Mouse (Mus musculus) heart, embryonic 11.5 days (tissue): ENCODE results near the gene Afap1l2. TPM values are rescaled to one million over a fixed set of nuclear protein-coding genes. Genes with fewer than 3 reads are reported as not detected.
A peak's percentile ranks its signal among the peaks of the same experiment; 100 is the strongest.

Experiments used
- ATAC-seq: fragments of 200-750 bp; cut with Nextera tagmentation; replicated peaks from 2 replicates; pipeline ENCODE4 v1.8.0; 2017; ENCODE audit warnings: moderate library complexity; ENCODE audit not compliant: insufficient number of reproducible peaks, low FRiP score, low TSS enrichment
- H3K27ac ChIP-seq: fragments of 300-500 bp; sonication (generic); 2 replicates; pipeline ENCODE4 v1.5.1; 2014; ENCODE audit warnings: mild to moderate bottlenecking, low read depth, low read length
- H3K27me3 ChIP-seq: fragments of 300-500 bp; sonication (generic); 2 replicates; pipeline ENCODE4 v1.6.1; 2014; ENCODE audit warnings: mild to moderate bottlenecking, low read length, mixed read lengths; ENCODE audit not compliant: control insufficient read depth, insufficient read depth
- H3K36me3 ChIP-seq: fragments of 300-500 bp; sonication (generic); 2 replicates; pipeline ENCODE4 v1.6.1; 2014; ENCODE audit warnings: mild to moderate bottlenecking, low read length, moderate library complexity, mixed read lengths; ENCODE audit not compliant: control insufficient read depth, insufficient read depth
- H3K4me1 ChIP-seq: fragments of 300-500 bp; sonication (generic); 2 replicates; pipeline ENCODE4 v1.6.1; 2014; ENCODE audit warnings: low read length; ENCODE audit not compliant: control insufficient read depth, insufficient read depth
- H3K4me2 ChIP-seq: fragments of 300-500 bp; sonication (generic); 2 replicates; pipeline ENCODE4 v1.6.1; 2014; ENCODE audit warnings: mild to moderate bottlenecking, moderate library complexity
- H3K4me3 ChIP-seq: fragments of 300-500 bp; sonication (generic); 2 replicates; pipeline ENCODE4 v1.5.1; 2014; ENCODE audit warnings: low read depth, low read length
- H3K9ac ChIP-seq: fragments of 300-500 bp; sonication (generic); 2 replicates; pipeline ENCODE4 v1.6.1; 2014; ENCODE audit warnings: mild to moderate bottlenecking, low read depth, low read length, moderate library complexity
- H3K9me3 ChIP-seq: fragments of 300-500 bp; sonication (generic); replicated peaks from 2 replicates; pipeline ENCODE4 v1.6.1; 2016; ENCODE audit warnings: low read length; ENCODE audit not compliant: control insufficient read depth
- WGBS: fragments of 180-500 bp; shearing (Covaris S2); extraction: QIAGEN DNeasy Blood & Tissue Kit; methylation state at CpG from one replicate; pipeline ENCODE4 v1.1.7; 2014; ENCODE audit not compliant: insufficient replicate concordance; 5-methylcytosine and 5-hydroxymethylcytosine counted together
- polyA plus RNA-seq: library from polyadenylated mRNA; unstranded; fragments of >200 nt; fragmentation: Nextera tagmentation; extraction: Ambion mirVana; gene quantifications from 2 replicates; pipeline ENCODE4 v1.2.1, GENCODE M21; 2014

Afap1l2 gene
- polyA plus RNA-seq, 1 experiment from 2014 or later, result 1.3 TPM

GRCm38 (mm10) chr19:56935777-56936176 lies 72.3 kb downstream of the Afap1l2 start:
- no peak overlapping the region for H3K4me2 ChIP-seq
- H3K9me3 ChIP-seq, result no peaks in the 10 kb centered on the region
- H3K27ac ChIP-seq, result no peak overlapping the region
- H3K4me3 ChIP-seq, result no peak overlapping the region
- H3K9ac ChIP-seq, result no peak overlapping the region
- no peaks in the 10 kb centered on the region for H3K27me3 ChIP-seq
- peaks cover 3% of the 10 kb centered on the region; the same call in 1 of the 2 replicates for H3K4me1 ChIP-seq
- no peak for ATAC-seq
- 73% methylated on average over 7 of the region's 7 CpGs for WGBS
- no peaks in the 10 kb centered on the region for H3K36me3 ChIP-seq

- Histone ChIP-seq H3K27me3 (no peaks in the 10 kb centered on the region), H3K4me1 (peaks cover 3% of the 10 kb centered on the region; the same call in 1 of the 2 replicates), H3K27ac (no peak overlapping the region), H3K4me3 (no peak overlapping the region), H3K36me3 (no peaks in the 10 kb centered on the region), H3K4me2 (no peak overlapping the region), H3K9ac (no peak overlapping the region), H3K9me3 (no peaks in the 10 kb centered on the region)
- 80% methylated on average over 6 of the region's 6 CpGs for WGBS
- no peak for ATAC-seq
Measured at GRCm38 (mm10) chr19:56935111-56935510, 72.9 kb downstream of the Afap1l2 start.

GRCm38 (mm10) chr19:56933800-56934199 lies 74.2 kb downstream of the Afap1l2 start:
- WGBS, result 76% methylated on average over 3 of the region's 3 CpGs
- no peaks in the 10 kb centered on the region for H3K27me3 ChIP-seq

GRCm38 (mm10) chr19:56930029-56930428 lies 78.0 kb downstream of the Afap1l2 start:
- H3K27me3 ChIP-seq, result peaks cover 2% of the 10 kb centered on the region; the same call in 1 of the 2 replicates
- no peaks in the 10 kb centered on the region for H3K9me3 ChIP-seq
- H3K4me3 ChIP-seq, result no peak overlapping the region
- no peaks in the 10 kb centered on the region for H3K36me3 ChIP-seq
- H3K27ac ChIP-seq, result no peak overlapping the region
- no peaks in the 10 kb centered on the region for H3K4me1 ChIP-seq
- no peak for ATAC-seq
- H3K4me2 ChIP-seq, result no peak overlapping the region
- H3K9ac ChIP-seq, result no peak overlapping the region
- WGBS, result 70% methylated on average over 9 of the region's 9 CpGs

More at GRCm38 (mm10) chr19:56933800-56934199, 74.2 kb downstream of the Afap1l2 start:
- Histone ChIP-seq H3K36me3 (no peaks in the 10 kb centered on the region), H3K4me1 (peaks cover 3% of the 10 kb centered on the region; the same call in 1 of the 2 replicates), H3K9me3 (no peaks in the 10 kb centered on the region), H3K4me2 (no peak overlapping the region), H3K4me3 (no peak overlapping the region), H3K27ac (no peak overlapping the region), H3K9ac (no peak overlapping the region)
- no peak for ATAC-seq

GRCm38 (mm10) chr19:56929392-56929791 lies 78.6 kb downstream of the Afap1l2 start:
- Histone ChIP-seq H3K9me3 (no peaks in the 10 kb centered on the region), H3K27me3 (peaks cover 2% of the 10 kb centered on the region; the same call in 1 of the 2 replicates), H3K9ac (no peak overlapping the region), H3K4me2 (no peak overlapping the region), H3K4me3 (no peak overlapping the region), H3K27ac (no peak overlapping the region), H3K4me1 (no peaks in the 10 kb centered on the region), H3K36me3 (no peaks in the 10 kb centered on the region)
- 64% methylated on average over 3 of the region's 3 CpGs for WGBS
- ATAC-seq, result no peak

GRCm38 (mm10) chr19:56921744-56922143 lies 86.3 kb downstream of the Afap1l2 start:
- WGBS, result 54% methylated on average over 5 of the region's 5 CpGs
- no peaks in the 10 kb centered on the region for H3K36me3 ChIP-seq
- no peak overlapping the region for H3K9ac ChIP-seq
- H3K4me3 ChIP-seq, result no peak overlapping the region
- no peak for ATAC-seq
- no peak overlapping the region for H3K4me2 ChIP-seq
- H3K9me3 ChIP-seq, result no peaks in the 10 kb centered on the region
- no peak overlapping the region for H3K27ac ChIP-seq
- no peaks in the 10 kb centered on the region for H3K4me1 ChIP-seq
- 0 out of 2 replicates have a peak, but pooled peaks cover 4% of the 10 kb centered on the region for H3K27me3 ChIP-seq

- no peak overlapping the region for H3K4me2 ChIP-seq
- WGBS, result 82% methylated on average over 13 of the region's 13 CpGs
- no peak overlapping the region for H3K27ac ChIP-seq
- H3K9me3 ChIP-seq, result no peaks in the 10 kb centered on the region
- H3K9ac ChIP-seq, result no peak overlapping the region
- H3K27me3 ChIP-seq, result 0 out of 2 replicates have a peak, but pooled peaks cover 2% of the 10 kb centered on the region
- H3K36me3 ChIP-seq, result no peaks in the 10 kb centered on the region
- no peak overlapping the region for H3K4me3 ChIP-seq
- ATAC-seq, result no peak
- no peaks in the 10 kb centered on the region for H3K4me1 ChIP-seq
Measured at GRCm38 (mm10) chr19:56920232-56920631, 87.8 kb downstream of the Afap1l2 start.

GRCm38 (mm10) chr19:56919628-56920027 lies 88.4 kb downstream of the Afap1l2 start:
- no peaks in the 10 kb centered on the region for H3K4me1 ChIP-seq
- no peaks in the 10 kb centered on the region for H3K36me3 ChIP-seq
- H3K9ac ChIP-seq, result no peak overlapping the region
- WGBS, result 24% methylated on average over 7 of the region's 7 CpGs
- H3K27me3 ChIP-seq, result 0 out of 2 replicates have a peak, but pooled peaks cover 2% of the 10 kb centered on the region
- H3K4me3 ChIP-seq, result no peak overlapping the region
- H3K9me3 ChIP-seq, result no peaks in the 10 kb centered on the region
- ATAC-seq, result 0 out of 2 replicates have a peak, but pooled peaks have one; percentile 46
- H3K27ac ChIP-seq, result no peak overlapping the region
- no peak overlapping the region for H3K4me2 ChIP-seq

GRCm38 (mm10) chr19:56915084-56915483 lies 92.9 kb downstream of the Afap1l2 start:
- no peak overlapping the region for H3K4me3 ChIP-seq
- WGBS, result 60% methylated on average over 6 of the region's 6 CpGs
- no peaks in the 10 kb centered on the region for H3K27me3 ChIP-seq
- no peaks in the 10 kb centered on the region for H3K4me1 ChIP-seq
- no peaks in the 10 kb centered on the region for H3K9me3 ChIP-seq
- no peak overlapping the region for H3K4me2 ChIP-seq
- ATAC-seq, result no peak
- no peaks in the 10 kb centered on the region for H3K36me3 ChIP-seq
- H3K9ac ChIP-seq, result no peak overlapping the region
- H3K27ac ChIP-seq, result no peak overlapping the region
